9 mouse cellular contexts compared by ENCODE assay signal in genomic region chr15:89428136-89428790, GRCm38 (mm10). TPM values are rescaled to one million over a fixed set of nuclear protein-coding genes. Genes with fewer than 3 reads are reported as not detected.
DNase-seq lines count a peak whose midpoint lies in the region; TF ChIP-seq lines count a peak whose summit lies in the region.
"Had no signal": no experiment of that assay in that cellular context is flagged by ENCODE, and none has a peak within 500 bp of the region (broad histone marks: within the 10 kb centered on the region; RNA-seq: fewer than 3 reads in every experiment).

No protein-coding gene starts in this region.

- intact Hi-C loops in gastrocnemius, adult 2 months (cut with DNase I) = loop anchor here (2.0 kb wide), 1 partner anchor 71 kb away; no protein-coding TSS in a partner anchor

- H3K9me3 ChIP-seq in ES-Bruce4 (replicated peaks; ENCODE audit: control insufficient read depth, insufficient read depth, low read length, poor library complexity, severe bottlenecking) = no peaks in the 10 kb centered on the region
- no peaks in the 10 kb centered on the region for H3K9me3 ChIP-seq in hindbrain, embryonic 10.5 days
- no peaks in the 10 kb centered on the region for H3K9me3 ChIP-seq in midbrain, embryonic 10.5 days (replicated peaks)

- WGBS in hindbrain, embryonic 10.5 days = 82% methylated on average over 19 of the region's 19 CpGs
- 83% methylated on average over 19 of the region's 19 CpGs for WGBS in midbrain, embryonic 10.5 days

- TF ChIP-seq POLR2A in ES-Bruce4 (IDR thresholded peaks at IDR 0.05; ENCODE audit: insufficient read depth, low read length) = no peak

- DNase-seq in gastrocnemius, adult 2 months = no peak
- DNase-seq in gastrocnemius, postnatal 25 days = no peak
- DNase-seq in hindbrain, embryonic 10.5 days (ENCODE audit: low spot score) = no peak
- DNase-seq in midbrain, embryonic 10.5 days (ENCODE audit: low spot score) = no peak
- no peak for DNase-seq in spleen, postnatal 10 days (ENCODE audit: low spot score in 2 of 2)
- no peak for DNase-seq in c-Kit-positive CD71-positive TER-119-positive erythroid progenitor cells, embryonic 14.5 days (ENCODE audit: low spot score)
- no peak for DNase-seq in urinary bladder, postnatal 14 days (ENCODE audit: low spot score)

- TF ChIP-seq EP300 in ES-Bruce4 (IDR thresholded peaks at IDR 0.05; ENCODE audit: insufficient read depth, low read depth, low read length) = no peak

- no peaks in the 10 kb centered on the region for H3K27me3 ChIP-seq in ES-Bruce4 (ENCODE audit: control insufficient read depth, insufficient read depth, low read length, poor library complexity, severe bottlenecking)
- H3K27me3 ChIP-seq in hindbrain, embryonic 10.5 days (ENCODE audit: insufficient read depth, poor library complexity, severe bottlenecking) = no peaks in the 10 kb centered on the region
- peaks cover 13% of the 10 kb centered on the region; the same call in 1 of the 2 replicates for H3K27me3 ChIP-seq in midbrain, embryonic 10.5 days (ENCODE audit: low read depth, poor library complexity, severe bottlenecking)

- peaks cover 8% of the 10 kb centered on the region for H3K36me3 ChIP-seq in ES-Bruce4 (ENCODE audit: control insufficient read depth, insufficient read depth, low read length, poor library complexity, severe bottlenecking)
- peaks cover 40% of the 10 kb centered on the region for H3K36me3 ChIP-seq in hindbrain, embryonic 10.5 days
- H3K36me3 ChIP-seq in midbrain, embryonic 10.5 days = peaks cover 37% of the 10 kb centered on the region

- H3K27ac ChIP-seq in gastrocnemius, adult 2 months = peak overlapping the region; percentile 99
- no peak overlapping the region for H3K27ac ChIP-seq in ES-Bruce4 (ENCODE audit: insufficient read depth, low read length)
- H3K27ac ChIP-seq in hindbrain, embryonic 10.5 days = 0 out of 2 replicates have a peak overlapping the region, but pooled peaks have one; percentile 97
- no peak overlapping the region for H3K27ac ChIP-seq in midbrain, embryonic 10.5 days (replicated peaks)

- peaks cover 2% of the 10 kb centered on the region for H3K4me1 ChIP-seq in ES-Bruce4 (ENCODE audit: control insufficient read depth, insufficient read depth, low read length)
- peaks cover 38% of the 10 kb centered on the region for H3K4me1 ChIP-seq in hindbrain, embryonic 10.5 days (replicated peaks)
- peaks cover 38% of the 10 kb centered on the region for H3K4me1 ChIP-seq in midbrain, embryonic 10.5 days

- peak overlapping the region; percentile 71 for H3K4me3 ChIP-seq in gastrocnemius, adult 2 months
- peak overlapping the region; percentile 79 for H3K4me3 ChIP-seq in ES-Bruce4 (ENCODE audit: low read depth, low read length)
- H3K4me3 ChIP-seq in hindbrain, embryonic 10.5 days = peak overlapping the region; percentile 83
- H3K4me3 ChIP-seq in midbrain, embryonic 10.5 days = peak overlapping the region; percentile 84

- H3K9ac ChIP-seq in ES-Bruce4 (ENCODE audit: low read depth, poor library complexity, severe bottlenecking) = peak overlapping the region; percentile 62

- TF ChIP-seq CTCF in gastrocnemius, adult 2 months (IDR thresholded peaks at IDR 0.05) = no peak
- TF ChIP-seq CTCF in ES-Bruce4 (IDR thresholded peaks at IDR 0.05; ENCODE audit: low read depth, low read length) = no peak

RNA-seq across cellular contexts. Expression of gene C730034F03Rik, which starts 1.1 kb away (rescaled TPM):
- under 1 TPM; 0.56 to 0.64 TPM for total RNA-seq in gastrocnemius, adult 2 months (2021)
- under 1 TPM; 0.27 to 0.49 TPM for total RNA-seq in gastrocnemius, postnatal 25 days (2021)
- 2.1 and 3.2 TPM in 2 replicates for polyA plus RNA-seq in ES-Bruce4 (2011; ENCODE audit: insufficient read depth, insufficient read length, low read depth, missing spikeins)
- 3.8 and 6.5 TPM in 2 replicates for polyA plus RNA-seq in hindbrain, embryonic 10.5 days (2016; fragmentation: Nextera tagmentation; extraction: Ambion mirVana)
- polyA plus RNA-seq in midbrain, embryonic 10.5 days (2016; fragmentation: Nextera tagmentation; extraction: Ambion mirVana) = 4.7 and 5.4 TPM in 2 replicates

RNA-seq across cellular contexts. Expression of gene Gm44502, which starts 1.2 kb away (rescaled TPM):
- 1 to 10 TPM in 1 of 2 experiments, under 1 TPM in 1; 0.87 to 2.0 TPM for total RNA-seq in gastrocnemius, adult 2 months (2021)
- not detected for total RNA-seq in gastrocnemius, postnatal 25 days (2021)
- not detected in 2 replicates for polyA plus RNA-seq in ES-Bruce4 (2011; ENCODE audit: insufficient read depth, insufficient read length, low read depth, missing spikeins)
- not detected in 2 replicates for polyA plus RNA-seq in hindbrain, embryonic 10.5 days (2016; fragmentation: Nextera tagmentation; extraction: Ambion mirVana)
- polyA plus RNA-seq in midbrain, embryonic 10.5 days (2016; fragmentation: Nextera tagmentation; extraction: Ambion mirVana) = 0.20 TPM in 1 of 2 replicates, not detected in the other

RNA-seq across cellular contexts. Expression of gene Chkb, which starts 1.4 kb away (rescaled TPM):
- 10 to 100 TPM; 21.4 to 23.3 TPM for total RNA-seq in gastrocnemius, adult 2 months (2021)
- 10 to 100 TPM; 21.4 to 24.2 TPM for total RNA-seq in gastrocnemius, postnatal 25 days (2021)
- 41.3 and 45.7 TPM in 2 replicates for polyA plus RNA-seq in ES-Bruce4 (2011; ENCODE audit: insufficient read depth, insufficient read length, low read depth, missing spikeins)
- polyA plus RNA-seq in hindbrain, embryonic 10.5 days (2016; fragmentation: Nextera tagmentation; extraction: Ambion mirVana) = 50.9 and 64.1 TPM in 2 replicates
- 44.1 and 53.4 TPM in 2 replicates for polyA plus RNA-seq in midbrain, embryonic 10.5 days (2016; fragmentation: Nextera tagmentation; extraction: Ambion mirVana)

RNA-seq across cellular contexts. Expression of gene Cpt1b, which starts 2.6 kb away (rescaled TPM):
- total RNA-seq in gastrocnemius, adult 2 months (2021) = 100 to 1,000 TPM; 257 to 362 TPM
- 100 to 1,000 TPM; 227 to 251 TPM for total RNA-seq in gastrocnemius, postnatal 25 days (2021)
- 4.9 and 6.1 TPM in 2 replicates for polyA plus RNA-seq in ES-Bruce4 (2011; ENCODE audit: insufficient read depth, insufficient read length, low read depth, missing spikeins)
- polyA plus RNA-seq in hindbrain, embryonic 10.5 days (2016; fragmentation: Nextera tagmentation; extraction: Ambion mirVana) = 0.82 and 1.5 TPM in 2 replicates
- 0.83 and 0.97 TPM in 2 replicates for polyA plus RNA-seq in midbrain, embryonic 10.5 days (2016; fragmentation: Nextera tagmentation; extraction: Ambion mirVana)

RNA-seq across cellular contexts. Expression of gene Syce3, which starts 18.0 kb away (rescaled TPM):
- total RNA-seq in gastrocnemius, adult 2 months (2021) = not detected
- total RNA-seq in gastrocnemius, postnatal 25 days (2021) = not detected
- not detected in 2 replicates for polyA plus RNA-seq in ES-Bruce4 (2011; ENCODE audit: insufficient read depth, insufficient read length, low read depth, missing spikeins)
- not detected in 2 replicates for polyA plus RNA-seq in hindbrain, embryonic 10.5 days (2016; fragmentation: Nextera tagmentation; extraction: Ambion mirVana)
- polyA plus RNA-seq in midbrain, embryonic 10.5 days (2016; fragmentation: Nextera tagmentation; extraction: Ambion mirVana) = not detected in 2 replicates
- total RNA-seq: neutrophil, adult 5-6 weeks had no signal

Comparison
In these comparisons a context has a peak if more than half of its experiments do, and no peak if none do; other contexts are left out.
1. H3K27ac ChIP-seq: peak in gastrocnemius, adult 2 months (single experiment) and hindbrain, embryonic 10.5 days (single experiment); none in ES-Bruce4 (single experiment) and midbrain, embryonic 10.5 days (single experiment).
2. Peak in every context shown above with its lines, with median percentiles within 50 percentile points of each other: H3K4me3 ChIP-seq.